Mouse (Mus musculus) urinary bladder, postnatal 25 days (tissue): Measurements from ENCODE around the gene Unc50.
A peak's percentile ranks its signal among the peaks of the same experiment; 100 is the strongest.

Source experiments
- DNase-seq: peaks from one replicate; pipeline ENCODE4 v3.0.0; 2022; ENCODE audit warnings: low spot score

The Unc50 gene

DNA sequence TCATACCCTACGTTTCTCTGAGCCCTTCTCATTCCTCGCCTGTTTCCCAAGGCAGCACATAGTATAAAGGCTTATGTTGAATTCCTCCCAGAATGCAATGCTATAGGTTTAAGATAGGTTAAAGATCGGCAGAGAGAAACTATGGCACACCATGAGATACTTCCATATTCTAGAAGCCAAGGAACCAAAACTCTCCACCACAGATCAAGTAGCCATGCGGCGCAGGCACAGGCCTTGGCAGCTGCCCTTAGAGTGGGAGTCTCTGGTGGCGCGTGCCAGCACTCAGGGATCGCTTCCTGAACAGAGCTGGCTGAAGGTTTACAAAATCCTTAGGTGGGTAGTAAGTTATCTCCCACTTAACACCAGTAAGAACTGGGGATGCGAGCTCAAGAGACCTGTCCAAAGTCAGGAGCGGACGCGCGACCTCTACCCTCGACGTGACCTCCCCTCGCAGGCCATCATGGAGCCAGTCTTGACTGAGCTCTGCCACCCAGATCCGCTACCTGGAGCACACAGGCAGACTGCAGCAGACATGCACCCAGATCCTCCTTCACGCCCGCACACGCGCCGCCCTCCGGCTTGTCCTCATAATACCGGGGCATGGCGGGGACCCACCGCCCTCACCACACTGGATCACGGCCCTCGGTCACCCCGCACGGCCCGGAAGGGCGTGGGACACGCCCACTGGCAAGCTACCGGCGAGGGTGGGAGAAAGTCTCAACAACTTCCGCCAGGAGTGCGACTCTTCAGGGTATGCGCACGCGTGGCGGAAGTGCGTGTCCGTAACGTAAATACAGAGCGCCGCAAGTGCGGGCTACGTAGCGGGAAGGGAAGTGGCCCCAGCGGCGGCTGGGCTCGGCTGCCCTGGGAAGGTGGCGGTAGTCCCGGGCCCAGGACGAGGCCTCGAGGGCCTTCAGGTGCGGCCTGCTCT is at the start of gene Unc50, which contains the start of gene Coa5:
Gene Unc50 (plus strand): TSS at position 774 of the 931 bp plus-strand sequence.
Gene Coa5 (minus strand): TSS at position 738 of the 931 bp plus-strand sequence.
- DNase-seq, result peak; percentile 93

- no peak for DNase-seq
These were observed 49.0 kb upstream of the Unc50 start for GRCm38 (mm10) chr1:37380913-37381312.

- DNase-seq, result no peak
These were observed 45.6 kb upstream of the Unc50 start for GRCm38 (mm10) chr1:37384304-37384703.

- DNase-seq, result no peak
These were observed 43.4 kb upstream of the Unc50 start for GRCm38 (mm10) chr1:37386448-37386971.

DNA sequence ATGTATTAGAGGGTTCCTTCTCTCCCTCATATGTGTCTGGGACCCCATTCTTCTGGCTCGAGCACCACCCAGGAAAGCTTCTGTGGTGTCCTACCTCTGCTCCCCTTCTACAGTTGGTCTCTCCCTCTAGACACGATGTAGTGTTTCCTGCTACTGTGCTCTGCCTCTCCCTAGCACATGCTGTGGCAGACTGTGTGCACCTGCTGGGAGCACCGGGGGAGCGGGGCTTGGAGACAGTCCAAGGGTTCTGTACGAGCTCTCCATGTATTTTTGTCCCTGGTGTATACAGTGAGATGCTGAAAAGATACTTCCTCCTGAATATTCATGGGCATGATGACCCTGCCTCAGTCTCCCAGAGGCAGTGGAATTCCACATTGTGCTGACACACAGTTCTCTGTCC is 36.8 kb upstream of the Unc50 start:
- DNase-seq, result no peak

DNA sequence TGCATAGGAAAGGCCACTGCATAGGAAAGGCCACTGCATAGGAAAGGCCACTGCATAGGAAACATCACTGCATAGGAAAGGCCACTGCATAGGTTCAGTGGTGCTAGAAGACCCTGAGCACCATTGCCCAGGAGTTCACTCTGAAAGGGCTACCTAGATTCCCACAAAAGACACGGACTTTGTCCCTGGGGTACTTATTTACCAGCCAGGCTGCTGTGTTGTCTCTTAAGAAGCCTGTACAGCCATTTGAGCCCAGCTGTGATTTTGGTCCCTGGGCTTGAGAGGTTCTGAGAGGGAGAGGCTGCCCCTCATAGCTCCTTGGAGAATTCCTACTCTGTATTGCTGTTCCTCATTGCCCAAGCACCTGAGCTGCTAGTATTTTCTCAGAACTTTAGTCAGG is 33.5 kb upstream of the Unc50 start:
- DNase-seq, result no peak

DNA sequence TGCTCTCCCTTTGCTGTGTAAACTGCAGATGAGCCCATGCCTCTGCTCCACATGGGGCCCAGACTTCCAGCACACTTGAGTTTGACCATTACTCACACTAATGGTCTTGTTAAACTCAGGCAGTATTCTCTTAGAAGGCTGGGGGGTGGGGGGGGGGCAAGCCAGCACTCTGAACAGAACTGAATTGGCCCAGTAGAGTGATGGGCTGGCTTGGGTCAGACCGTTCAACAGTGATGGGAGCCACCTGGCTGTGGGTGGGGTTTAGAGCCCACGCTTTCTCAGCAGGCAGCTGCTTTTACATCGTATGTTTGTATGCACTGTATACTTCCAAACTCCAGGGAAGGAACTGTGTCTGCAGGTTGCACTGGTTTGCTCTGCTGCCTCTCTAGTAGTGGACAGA is 31.0 kb upstream of the Unc50 start:
- DNase-seq, result no peak

DNA sequence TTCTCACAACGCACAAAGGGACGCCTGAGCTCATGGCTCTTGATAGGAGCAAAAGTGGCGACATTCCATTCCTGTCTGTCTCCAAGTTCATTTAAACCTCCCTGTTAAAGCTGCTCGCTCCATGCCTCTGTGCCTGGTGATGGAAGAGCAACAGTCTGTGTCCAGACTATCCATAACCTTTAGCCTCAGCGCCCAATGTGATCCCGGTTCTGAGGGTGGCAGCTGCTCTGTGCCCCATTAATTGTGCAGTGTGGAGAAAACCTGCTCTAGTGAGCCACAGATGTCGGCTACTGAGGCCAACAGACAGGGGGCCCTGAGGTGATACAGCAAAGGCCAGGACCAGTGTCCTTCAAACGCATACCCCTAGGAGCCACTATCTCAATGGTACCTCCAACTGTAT is 30.2 kb upstream of the Unc50 start:
- no peak for DNase-seq

GRCm38 (mm10) chr1:37401687-37402086 is 28.3 kb upstream of the Unc50 start:
- peak; percentile 55 for DNase-seq

- DNase-seq, result no peak
These were observed 24.8 kb upstream of the Unc50 start for GRCm38 (mm10) chr1:37405137-37405536.

DNA sequence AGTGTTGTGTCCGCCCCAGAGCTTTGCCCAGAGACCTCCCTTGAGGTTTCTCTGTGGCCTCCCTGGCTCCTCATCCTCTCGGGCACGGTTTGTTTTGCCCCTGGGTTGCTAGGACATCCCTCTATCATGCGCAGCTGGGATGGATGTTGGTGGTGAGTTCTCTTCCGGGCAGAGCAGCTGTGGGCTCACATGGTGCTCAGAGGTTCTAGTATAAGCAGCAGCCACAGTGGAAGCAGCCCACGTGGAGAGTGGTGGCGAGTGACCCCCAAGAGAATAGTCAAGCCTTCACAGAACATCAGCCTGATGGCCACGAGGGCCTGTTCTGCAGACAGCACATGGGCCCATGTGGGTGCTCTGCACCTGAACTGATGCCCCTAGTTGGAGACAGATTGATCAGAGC is 22.7 kb upstream of the Unc50 start:
- DNase-seq, result no peak

- no peak for DNase-seq
These were observed 21.9 kb upstream of the Unc50 start for GRCm38 (mm10) chr1:37408059-37408458.

DNA sequence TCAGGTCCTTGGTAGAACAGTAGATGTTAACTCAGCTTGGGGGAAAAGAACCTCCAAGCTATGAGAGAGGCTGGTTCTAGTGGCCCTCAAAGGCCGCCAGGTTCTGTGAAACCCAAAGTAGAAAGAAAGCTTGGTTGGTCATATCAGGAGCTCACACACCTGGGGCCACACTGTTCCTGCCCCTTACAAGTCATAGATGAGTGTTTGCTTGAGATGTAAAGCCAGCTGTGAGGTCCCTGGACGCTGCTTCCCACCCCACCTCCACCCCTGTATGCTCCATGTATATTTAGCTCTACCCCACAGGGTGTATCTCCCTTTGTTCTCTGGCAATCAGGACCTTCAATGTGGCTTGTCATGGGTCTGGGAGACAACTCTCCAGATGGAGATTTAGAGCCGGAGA is 21.3 kb upstream of the Unc50 start:
- no peak for DNase-seq

DNA sequence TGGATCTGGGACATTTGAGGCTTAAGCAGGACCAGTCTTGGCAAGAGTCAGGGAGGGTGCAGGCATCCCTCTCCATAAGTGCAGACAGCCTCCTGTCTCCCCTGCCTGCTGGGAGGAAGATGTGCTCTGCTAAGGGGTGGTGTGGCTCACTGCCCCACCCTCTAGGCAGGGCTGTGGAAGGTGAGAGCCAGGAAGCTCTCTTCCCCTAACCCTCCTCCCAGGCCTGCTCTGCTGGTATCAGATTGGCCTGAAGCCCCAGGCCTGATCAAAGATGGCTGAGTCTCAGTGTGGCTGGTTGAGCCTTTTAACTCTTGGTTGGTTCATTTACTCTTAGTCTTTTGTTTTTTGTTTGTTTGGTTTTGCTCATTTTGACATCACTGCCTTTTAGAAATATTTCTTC is 20.3 kb upstream of the Unc50 start:
- no peak for DNase-seq

DNA sequence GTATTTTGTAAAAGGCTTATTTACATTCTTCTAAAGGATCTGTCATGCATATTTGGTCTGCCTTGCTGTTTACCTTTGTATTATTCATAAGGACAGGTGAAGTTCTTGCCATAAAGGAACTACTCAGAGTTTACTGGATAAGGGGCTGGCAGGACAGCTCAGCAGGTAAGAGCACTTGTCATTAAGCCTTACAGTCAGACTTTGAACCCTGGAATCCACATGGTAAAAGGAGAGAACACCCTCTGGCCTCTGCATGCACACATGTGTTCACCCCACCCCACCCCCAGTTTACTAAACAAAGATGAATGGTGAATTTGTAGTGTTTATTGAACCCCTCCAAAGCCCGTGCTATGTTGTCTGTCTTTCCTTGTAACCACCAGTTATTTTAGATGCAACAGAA is 14.5 kb upstream of the Unc50 start:
- DNase-seq, result no peak

GRCm38 (mm10) chr1:37419420-37419819 is 10.5 kb upstream of the Unc50 start:
- DNase-seq, result peak; percentile 24

GRCm38 (mm10) chr1:37427144-37427875 is 2.6 kb upstream of the Unc50 start:
- DNase-seq, result no peak

GRCm38 (mm10) chr1:37428911-37429310 is 1.0 kb upstream of the Unc50 start:
- no peak for DNase-seq

DNA sequence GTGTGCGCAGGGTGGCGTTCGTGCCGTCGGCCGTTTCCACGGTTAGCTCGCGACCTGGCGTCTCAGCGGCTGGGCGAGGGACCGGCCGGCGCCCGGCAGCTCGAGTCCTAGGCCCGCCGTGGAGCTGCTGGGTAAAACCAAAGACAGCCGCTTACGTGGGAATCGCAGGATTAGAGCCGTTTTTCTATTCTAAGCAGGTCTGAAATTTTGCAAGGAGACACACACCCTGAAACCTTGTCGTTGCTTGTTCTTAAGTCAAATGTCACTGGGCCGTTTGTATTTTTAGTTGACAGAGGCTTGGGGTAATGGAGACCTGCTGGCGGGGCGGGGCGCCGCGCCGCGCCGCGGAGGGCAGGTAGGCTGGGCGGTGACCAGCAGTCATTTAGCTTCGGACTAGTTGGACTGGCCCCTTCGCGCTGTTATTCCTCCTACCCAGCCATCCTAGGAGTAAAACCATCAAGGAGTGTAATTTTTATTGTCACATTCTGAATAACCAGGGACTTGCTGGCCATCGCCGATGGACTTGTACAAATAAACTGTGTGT is 430 bp downstream of the Unc50 start:
- peak; percentile 20 for DNase-seq

DNA sequence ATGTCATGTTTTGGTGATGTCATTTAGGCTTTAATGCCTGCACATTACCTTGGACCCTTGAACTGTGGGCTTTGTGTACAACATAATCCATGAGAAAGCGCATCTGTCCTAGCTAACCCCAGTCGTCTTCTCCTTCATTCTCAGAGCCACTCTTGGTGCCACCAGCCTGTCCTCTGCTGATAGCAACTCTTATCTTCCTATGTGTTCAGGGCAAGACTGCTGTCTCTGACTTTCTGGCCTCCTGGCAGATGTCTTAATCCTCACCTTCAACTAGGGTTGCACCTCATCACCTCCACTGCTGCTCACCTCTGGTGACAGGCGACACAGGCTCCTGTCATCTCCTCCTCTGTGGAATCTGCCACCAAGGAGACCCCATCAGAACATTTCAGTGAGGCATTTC is 6.5 kb downstream of the Unc50 start:
- no peak for DNase-seq

DNA sequence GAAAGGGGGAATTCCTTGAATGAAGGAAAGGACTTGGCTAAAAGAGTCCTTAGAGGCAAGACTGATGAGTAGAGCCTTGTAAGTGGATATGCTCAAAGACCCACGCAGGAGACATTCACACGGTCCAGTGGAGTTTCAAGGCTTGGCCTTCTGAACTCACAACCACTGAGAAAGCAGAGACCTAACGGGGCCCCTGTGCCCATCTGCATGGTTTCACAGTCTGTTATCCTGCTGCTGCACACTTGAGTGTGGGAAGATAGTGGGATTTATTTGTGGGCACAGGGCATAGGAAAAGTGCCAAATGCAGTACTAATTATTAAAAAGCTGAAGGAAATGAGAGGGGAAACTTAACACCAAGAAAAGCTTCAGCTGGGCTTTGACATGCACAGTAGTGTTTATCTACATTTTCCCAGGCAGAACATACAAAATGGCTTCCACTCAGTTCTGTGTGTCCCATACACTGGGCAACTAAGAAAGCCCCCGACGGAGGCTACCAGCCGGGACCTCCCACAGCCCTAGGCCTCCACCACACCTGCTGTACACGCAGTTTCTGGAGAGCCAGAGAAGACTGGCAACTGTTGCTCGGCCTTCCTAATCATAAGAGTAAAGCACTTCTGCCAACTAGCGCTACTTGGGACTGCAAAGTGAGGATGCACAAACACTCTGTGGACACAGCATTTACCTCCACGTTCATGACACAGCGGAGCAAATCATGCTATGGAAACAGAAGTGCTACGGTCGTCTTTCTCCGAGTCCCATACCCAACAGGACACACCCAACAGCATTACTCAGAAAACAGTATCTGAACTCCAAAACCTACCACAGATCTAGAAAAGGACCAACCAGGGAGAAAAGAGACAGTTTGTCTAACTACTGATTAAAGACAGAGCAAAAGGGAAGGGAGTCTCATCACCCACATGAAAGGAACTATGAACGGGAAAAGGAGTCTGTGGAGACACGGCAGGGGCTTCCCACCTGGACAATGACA is 13.2 kb downstream of the Unc50 start:
- DNase-seq, result no peak
